Mouse (Mus musculus) kidney, adult 2 months (tissue): Measurements from ENCODE around the gene 9230102O04Rik.

Source experiments
- CTCF ChIP-seq: fragments of 200-500 bp; conservative IDR thresholded peaks from 2 replicates; pipeline ENCODE4 v1.5.1; 2011; ENCODE audit warnings: low read depth, mild to moderate bottlenecking, control low read depth, low read length, moderate library complexity, mixed read lengths; ENCODE audit not compliant: insufficient read depth, insufficient read length
- POLR2A ChIP-seq: fragments of 200-500 bp; IDR thresholded peaks from one replicate; pipeline ENCODE4 v1.6.1; 2011; ENCODE audit warnings: low read depth, low read length, control low read depth

- TF ChIP-seq CTCF (no peak), POLR2A (no peak)
These were observed 2.3 kb downstream of the 9230102O04Rik start for GRCm38 (mm10) chr2:9886921-9887610.
